Mouse (Mus musculus) erythroblast, embryonic 14.5 days (primary cell): Measurements from ENCODE around the gene Tmc3.

Experiments
- GATA1 ChIP-seq: IDR thresholded peaks from 2 replicates; pipeline ENCODE4 v1.6.1; 2012; ENCODE audit warnings: low read length, inconsistent platforms, mixed read lengths
- TAL1 ChIP-seq: IDR thresholded peaks from 3 replicates; pipeline ENCODE4 v1.6.1; 2012; ENCODE audit warnings: low read length, inconsistent platforms, mixed read lengths

GRCm38 (mm10) chr7:83624065-83624464 is 39.3 kb downstream of the Tmc3 start:
- no peak for TF ChIP-seq GATA1
- no peak for TF ChIP-seq TAL1
